Mouse (Mus musculus) hindbrain, embryonic 12.5 days (tissue): ENCODE data around the gene Smc2. TPM values are rescaled to one million over a fixed set of nuclear protein-coding genes. Genes with fewer than 3 reads are reported as not detected.

Experiments
- ATAC-seq: fragments of 200-750 bp; cut with Nextera tagmentation; 2 replicates; pipeline ENCODE4 v1.8.0; 2017; ENCODE audit warnings: moderate TSS enrichment; ENCODE audit not compliant: low FRiP score
- H3K27ac ChIP-seq: fragments of 300-500 bp; sonication (generic); 2 replicates; pipeline ENCODE4 v1.5.1; 2016; ENCODE audit warnings: mild to moderate bottlenecking
- H3K27me3 ChIP-seq: fragments of 300-500 bp; sonication (generic); 2 replicates; pipeline ENCODE4 v1.6.1; 2016; ENCODE audit warnings: mild to moderate bottlenecking
- H3K36me3 ChIP-seq: fragments of 300-500 bp; sonication (generic); 2 replicates; pipeline ENCODE4 v1.6.1; 2016; ENCODE audit warnings: mild to moderate bottlenecking
- H3K4me1 ChIP-seq: fragments of 300-500 bp; sonication (generic); 2 replicates; pipeline ENCODE4 v1.6.1; 2016
- H3K4me2 ChIP-seq: fragments of 300-500 bp; sonication (generic); replicated peaks from 2 replicates; pipeline ENCODE4 v1.6.1; 2016; ENCODE audit warnings: mild to moderate bottlenecking
- H3K4me3 ChIP-seq: fragments of 300-500 bp; sonication (generic); 2 replicates; pipeline ENCODE4 v1.5.1; 2016; ENCODE audit warnings: mild to moderate bottlenecking
- H3K9ac ChIP-seq: fragments of 300-500 bp; sonication (generic); 2 replicates; pipeline ENCODE4 v1.6.1; 2016; ENCODE audit warnings: mild to moderate bottlenecking, moderate library complexity
- H3K9me3 ChIP-seq: fragments of 300-500 bp; sonication (generic); replicated peaks from 2 replicates; pipeline ENCODE4 v1.6.1; 2016; ENCODE audit warnings: mild to moderate bottlenecking
- WGBS: fragments of 180-500 bp; shearing (Covaris S2); methylation state at CpG from one replicate; pipeline ENCODE4 v1.1.7; 2016; 5-methylcytosine and 5-hydroxymethylcytosine counted together
- polyA plus RNA-seq: library from polyadenylated mRNA; unstranded; fragments of >200 nt; fragmentation: Nextera tagmentation; extraction: Ambion mirVana; gene quantifications from 2 replicates; pipeline ENCODE4 v1.2.1, GENCODE M21; 2016

Gene Smc2
- polyA plus RNA-seq, 1 experiment from 2014 or later: 155 TPM

GRCm38 (mm10) chr4:52519301-52519700, 80.3 kb downstream of the Smc2 start:
- WGBS: 93% methylated on average over 5 of the region's 5 CpGs

GRCm38 (mm10) chr4:52526464-52526863, 87.4 kb downstream of the Smc2 start:
- no peaks in the 10 kb centered on the region for H3K4me1 ChIP-seq
- H3K9me3 ChIP-seq: no peaks in the 10 kb centered on the region
- peak; percentile 54; the same call in 1 of the 2 replicates for ATAC-seq
- no peak overlapping the region for H3K4me3 ChIP-seq
- no peak overlapping the region for H3K9ac ChIP-seq
- H3K36me3 ChIP-seq: no peaks in the 10 kb centered on the region
- no peak overlapping the region for H3K4me2 ChIP-seq
- no peaks in the 10 kb centered on the region for H3K27me3 ChIP-seq
- 66% methylated on average over 5 of the region's 5 CpGs for WGBS
- no peak overlapping the region for H3K27ac ChIP-seq

More at GRCm38 (mm10) chr4:52519301-52519700, 80.3 kb downstream of the Smc2 start:
- no peak overlapping the region for H3K4me2 ChIP-seq
- H3K27me3 ChIP-seq: no peaks in the 10 kb centered on the region
- H3K36me3 ChIP-seq: no peaks in the 10 kb centered on the region
- no peak overlapping the region for H3K4me3 ChIP-seq
- no peak overlapping the region for H3K9ac ChIP-seq
- ATAC-seq: no peak
- no peaks in the 10 kb centered on the region for H3K9me3 ChIP-seq
- H3K27ac ChIP-seq: no peak overlapping the region
- no peaks in the 10 kb centered on the region for H3K4me1 ChIP-seq

- WGBS: 79% methylated on average over 2 of the region's 2 CpGs
- H3K9ac ChIP-seq: no peak overlapping the region
- H3K27ac ChIP-seq: no peak overlapping the region
- no peak for ATAC-seq
- H3K9me3 ChIP-seq: no peaks in the 10 kb centered on the region
- no peaks in the 10 kb centered on the region for H3K36me3 ChIP-seq
- H3K4me2 ChIP-seq: no peak overlapping the region
- no peaks in the 10 kb centered on the region for H3K27me3 ChIP-seq
- no peak overlapping the region for H3K4me3 ChIP-seq
- H3K4me1 ChIP-seq: no peaks in the 10 kb centered on the region
Measured at GRCm38 (mm10) chr4:52530636-52531035, 91.6 kb downstream of the Smc2 start.

Other genes with a start within 250 kb of the Smc2 start
- not detected in 2 replicates for gene Vma21-ps, start 58.0 kb downstream of the Smc2 start, polyA plus RNA-seq
- not detected in 2 replicates for gene Toporsl, start 157.0 kb downstream of the Smc2 start, polyA plus RNA-seq